Mouse (Mus musculus) spleen, adult 2 months (tissue): ENCODE measurements around the gene Spen.

ENCODE experiments used
- CTCF ChIP-seq: fragments of 200-500 bp; IDR thresholded peaks from 2 replicates; pipeline ENCODE4 v1.5.1; 2011; ENCODE audit warnings: mild to moderate bottlenecking, inconsistent platforms; ENCODE audit not compliant: insufficient read depth, insufficient read length, insufficient replicate concordance; ENCODE audit errors: extremely low read depth
- POLR2A ChIP-seq: fragments of 200-500 bp; IDR thresholded peaks from 2 replicates; pipeline ENCODE4 v1.6.1; 2011; ENCODE audit warnings: low read depth, low read length, inconsistent platforms

GRCm38 (mm10) chr4:141536291-141537225, 1.8 kb downstream of the Spen start:
- TF ChIP-seq POLR2A (no peak), CTCF (no peak)
